Mouse (Mus musculus): Measurements from ENCODE around the gene Bptf. TPM values are rescaled to one million over a fixed set of nuclear protein-coding genes. Genes with fewer than 3 reads are reported as not detected.
"Not testable (repeated sequence)": the region's sequence is repeated elsewhere in the genome, so short reads cannot be mapped to it uniquely, and the experiment has no call there.

Bptf gene
- total RNA-seq, 2 experiments from 2014 or later, result 67.3 to 68.2 TPM

GRCm38 (mm10) chr11:107024406-107024805, 107.5 kb downstream of the Bptf start:
- Histone ChIP-seq H3K4me3 (no peak overlapping the region), H3K27ac (no peak overlapping the region)
- no peak for DNase-seq (ENCODE audit: extremely low spot score in 1 of 2, low spot score in 2 of 2)
- intact Hi-C loops (cut with DNase I), result no loop called here
- TF ChIP-seq CTCF (IDR thresholded peaks at IDR 0.05), result no peak

GRCm38 (mm10) chr11:107022050-107022683, 109.8 kb downstream of the Bptf start:
- no peak overlapping the region for H3K27ac ChIP-seq
- intact Hi-C loops (cut with DNase I), result no loop called here
- no peak for DNase-seq (ENCODE audit: extremely low spot score in 1 of 2, low spot score in 2 of 2)
- no peak for TF ChIP-seq CTCF (IDR thresholded peaks at IDR 0.05)
- H3K4me3 ChIP-seq, result no peak overlapping the region

GRCm38 (mm10) chr11:107019722-107020121, 112.2 kb downstream of the Bptf start:
- DNase-seq (ENCODE audit: extremely low spot score in 1 of 2, low spot score in 2 of 2); intact Hi-C loops (cut with DNase I); H3K27ac ChIP-seq; H3K4me3 ChIP-seq: not testable (repeated sequence)

DNA sequence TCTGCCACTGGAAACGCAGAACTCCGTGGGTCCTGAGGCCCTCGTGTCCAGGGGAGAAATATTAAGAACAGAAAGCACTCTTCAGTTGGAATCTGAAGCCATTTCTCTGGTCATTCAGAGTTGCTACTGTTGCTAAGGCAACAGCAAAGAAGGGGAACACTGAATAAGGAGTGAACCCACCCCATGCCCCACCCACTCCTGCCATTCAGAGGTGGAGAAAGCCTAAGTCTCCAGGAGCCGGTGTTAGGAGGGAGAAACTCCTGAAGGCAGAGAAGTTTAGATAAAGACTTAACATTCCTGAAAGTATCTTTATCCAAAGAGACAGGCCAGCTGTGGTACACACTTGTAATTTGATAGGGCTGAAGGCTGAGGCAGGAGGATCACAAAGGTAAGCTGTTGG, 112.6 kb downstream of the Bptf start:
- Histone ChIP-seq H3K4me3 (no peak overlapping the region), H3K27ac (no peak overlapping the region)
- no peak for TF ChIP-seq CTCF (IDR thresholded peaks at IDR 0.05)
- intact Hi-C loops (cut with DNase I), result no loop called here
- DNase-seq (ENCODE audit: extremely low spot score in 1 of 2, low spot score in 2 of 2), result no peak

GRCm38 (mm10) chr11:107018606-107019005, 113.3 kb downstream of the Bptf start:
- H3K4me3 ChIP-seq, result no peak overlapping the region
- H3K27ac ChIP-seq, result no peak overlapping the region
- no peak for DNase-seq (ENCODE audit: extremely low spot score in 1 of 2, low spot score in 2 of 2)
- intact Hi-C loops (cut with DNase I), result no loop called here
- TF ChIP-seq CTCF (IDR thresholded peaks at IDR 0.05), result peak; percentile 32

GRCm38 (mm10) chr11:107017339-107017886, 114.5 kb downstream of the Bptf start:
- intact Hi-C loops (cut with DNase I), result no loop called here
- no peak for DNase-seq (ENCODE audit: extremely low spot score in 1 of 2, low spot score in 2 of 2)
- no peak for TF ChIP-seq CTCF (IDR thresholded peaks at IDR 0.05)
- Histone ChIP-seq H3K4me3 (no peak overlapping the region), H3K27ac (no peak overlapping the region)

DNA sequence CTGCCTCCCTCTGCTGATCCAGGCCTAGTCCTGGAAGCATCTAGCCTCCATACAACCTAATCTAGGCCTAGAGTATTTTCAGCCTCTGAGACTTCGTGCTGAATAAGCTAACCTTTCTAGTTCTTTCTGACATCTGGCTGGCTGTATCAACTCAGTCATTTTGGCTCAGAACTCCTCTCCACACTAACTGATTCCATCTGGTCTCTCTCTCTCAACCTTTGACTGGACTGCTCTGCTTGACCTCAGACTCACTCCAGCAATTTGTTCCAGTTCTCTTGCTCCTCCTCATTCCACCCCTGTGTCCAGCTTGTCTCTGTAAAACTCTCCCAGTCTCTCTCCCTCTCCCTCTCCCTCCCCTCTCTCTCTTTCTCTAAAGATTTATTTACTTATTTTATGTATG, 115.0 kb downstream of the Bptf start:
- no peak overlapping the region for H3K4me3 ChIP-seq
- TF ChIP-seq CTCF (IDR thresholded peaks at IDR 0.05), result no peak
- H3K27ac ChIP-seq, result no peak overlapping the region
- DNase-seq (ENCODE audit: extremely low spot score in 1 of 2, low spot score in 2 of 2), result no peak
- intact Hi-C loops (cut with DNase I), result no loop called here

DNA sequence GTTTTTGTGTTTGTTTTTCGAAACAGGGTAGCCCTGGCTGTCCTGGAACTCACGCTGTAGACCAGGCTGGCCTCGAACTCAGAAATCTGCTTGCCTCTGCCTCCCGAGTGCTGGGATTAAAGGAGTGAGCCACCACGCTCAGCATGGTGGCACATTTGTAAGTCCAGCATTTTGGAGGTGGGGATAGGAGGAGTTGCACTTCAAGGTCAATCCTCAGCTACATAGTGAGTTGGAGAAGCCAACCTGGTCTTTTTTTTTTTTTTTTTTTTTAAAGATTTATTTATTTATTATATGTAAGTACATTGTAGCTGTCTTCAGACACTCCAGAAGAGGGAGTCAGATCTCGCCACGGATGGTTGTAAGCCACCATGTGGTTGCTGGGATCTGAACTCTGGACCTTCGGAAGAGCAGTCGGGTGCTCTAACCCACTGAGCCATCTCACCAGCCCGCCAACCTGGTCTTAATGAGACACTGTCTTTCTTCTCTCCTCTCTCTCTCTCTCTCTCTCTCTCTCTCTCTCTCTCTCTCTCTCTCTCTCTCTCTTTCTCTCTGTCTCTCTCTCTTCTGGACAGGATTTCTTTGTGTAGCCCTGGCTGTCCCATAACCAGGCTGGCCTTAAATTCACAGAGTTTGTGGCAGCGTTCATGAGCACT, 116.3 kb downstream of the Bptf start:
- intact Hi-C loops (cut with DNase I); H3K4me3 ChIP-seq; DNase-seq (ENCODE audit: extremely low spot score in 1 of 2, low spot score in 2 of 2); H3K27ac ChIP-seq: not testable (repeated sequence)

GRCm38 (mm10) chr11:107014597-107015309, 117.2 kb downstream of the Bptf start:
- Histone ChIP-seq H3K4me3 (no peak overlapping the region), H3K27ac (no peak overlapping the region)
- intact Hi-C loops (cut with DNase I), result no loop called here
- DNase-seq (ENCODE audit: extremely low spot score in 1 of 2, low spot score in 2 of 2), result no peak
- peak; percentile 45 for TF ChIP-seq CTCF (IDR thresholded peaks at IDR 0.05)

DNA sequence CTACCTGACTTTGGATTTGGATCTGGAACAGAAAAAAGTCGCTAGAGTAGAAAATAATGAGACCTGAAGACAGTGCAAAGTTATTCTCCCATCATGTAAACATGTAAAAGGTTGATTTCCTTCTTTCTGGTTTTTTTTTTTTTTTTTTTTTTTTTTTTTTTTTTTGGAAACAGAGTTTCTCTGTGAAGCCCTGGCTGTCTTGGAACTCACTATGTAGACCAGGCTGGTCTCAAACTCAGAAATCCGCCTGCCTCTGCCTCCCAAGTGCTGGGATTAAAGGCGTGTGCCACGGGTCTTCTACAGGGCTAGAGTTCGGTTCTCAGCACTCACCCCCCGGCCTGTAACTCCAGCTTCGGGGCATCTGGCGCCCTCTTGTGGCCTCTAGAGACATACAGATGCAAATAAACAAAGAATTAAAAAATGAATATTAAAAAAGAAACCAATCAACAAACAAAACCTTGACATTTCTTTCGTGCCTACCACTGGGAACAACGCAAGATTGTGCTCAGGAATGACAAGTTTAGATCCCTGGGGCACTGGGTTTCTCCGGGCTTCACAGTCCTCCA, 117.8 kb downstream of the Bptf start:
- no peak for DNase-seq (ENCODE audit: extremely low spot score in 1 of 2, low spot score in 2 of 2)
- intact Hi-C loops (cut with DNase I), result no loop called here
- Histone ChIP-seq H3K27ac (no peak overlapping the region), H3K4me3 (no peak overlapping the region)
- TF ChIP-seq CTCF (IDR thresholded peaks at IDR 0.05), result peak; percentile 14

DNA sequence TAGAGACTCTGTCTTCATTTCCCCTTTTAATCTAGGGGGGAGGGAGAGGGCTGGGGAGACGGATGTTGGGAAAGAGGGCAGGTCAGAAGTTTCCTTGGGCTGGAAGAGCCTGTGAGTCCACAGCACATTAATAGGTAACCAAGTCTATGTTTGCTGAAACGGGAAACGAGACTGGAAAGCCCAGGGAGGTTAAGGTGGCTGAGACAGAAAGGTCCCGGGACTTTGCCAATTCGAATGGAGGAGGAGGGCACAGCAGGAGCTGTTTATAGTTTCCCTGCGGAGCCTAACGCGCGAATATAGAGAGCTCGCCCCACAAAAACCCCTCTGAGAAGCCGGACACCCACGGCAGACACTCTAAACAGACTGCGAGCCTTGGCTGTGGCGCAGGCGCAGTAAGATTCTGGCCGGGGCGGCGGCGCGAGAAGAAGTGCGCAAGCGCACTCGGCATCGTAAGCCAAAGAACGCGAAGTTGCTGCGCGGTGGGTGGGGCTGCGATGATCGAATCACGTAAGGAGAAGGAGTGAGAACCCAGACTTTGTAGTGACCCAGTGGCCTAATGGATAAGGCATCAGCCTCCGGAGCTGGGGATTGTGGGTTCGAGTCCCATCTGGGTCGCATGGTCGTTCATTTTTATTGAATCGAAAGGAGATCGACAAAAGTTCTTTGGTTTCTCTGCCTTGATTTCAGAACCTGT, 119.5 kb downstream of the Bptf start:
- no peak for TF ChIP-seq CTCF (IDR thresholded peaks at IDR 0.05)
- Histone ChIP-seq H3K4me3 (peak overlapping the region; percentile 68), H3K27ac (peak overlapping the region; percentile 94)
- intact Hi-C loops (cut with DNase I), result loop anchor here (1.0 kb wide), 2 partner anchors 13 to 15 kb away; partner anchors contain the start of gene Kpna2
- peak; percentile 99 to 100 for DNase-seq (ENCODE audit: extremely low spot score in 1 of 2, low spot score in 2 of 2)

Measured in left cerebral cortex, adult 2 months (tissue).